Mouse (Mus musculus) neural tube, embryonic 14.5 days (tissue): ENCODE measurements around the gene Gucy1a1. TPM values are rescaled to one million over a fixed set of nuclear protein-coding genes. Genes with fewer than 3 reads are reported as not detected.

ENCODE experiments used
- ATAC-seq: fragments of 200-750 bp; cut with Nextera tagmentation; 2 replicates; pipeline ENCODE4 v1.8.0; 2017; ENCODE audit warnings: low read depth, mild to moderate bottlenecking, moderate TSS enrichment, moderate library complexity
- H3K27ac ChIP-seq: fragments of 300-500 bp; sonication (generic); 2 replicates; pipeline ENCODE4 v1.5.1; 2014; ENCODE audit warnings: low read depth, mild to moderate bottlenecking, control low read depth, low read length, moderate library complexity, mixed read lengths
- H3K27me3 ChIP-seq: fragments of 300-500 bp; sonication (generic); 2 replicates; pipeline ENCODE4 v1.6.1; 2014; ENCODE audit warnings: low read length; ENCODE audit not compliant: control insufficient read depth, insufficient read depth
- H3K36me3 ChIP-seq: fragments of 300-500 bp; sonication (generic); 2 replicates; pipeline ENCODE4 v1.6.1; 2014; ENCODE audit warnings: low read length, mixed read lengths; ENCODE audit not compliant: control insufficient read depth, insufficient read depth
- H3K4me1 ChIP-seq: fragments of 300-500 bp; sonication (generic); 2 replicates; pipeline ENCODE4 v1.6.1; 2014; ENCODE audit warnings: low read length; ENCODE audit not compliant: control insufficient read depth, insufficient read depth
- H3K4me2 ChIP-seq: fragments of 300-500 bp; sonication (generic); 2 replicates; pipeline ENCODE4 v1.6.1; 2014; ENCODE audit warnings: mild to moderate bottlenecking, low read depth, low read length, control low read depth
- H3K4me3 ChIP-seq: fragments of 300-500 bp; sonication (generic); 2 replicates; pipeline ENCODE4 v1.5.1; 2014; ENCODE audit warnings: low read depth, low read length, control low read depth, mixed read lengths
- H3K9ac ChIP-seq: fragments of 300-500 bp; sonication (generic); replicated peaks from 2 replicates; pipeline ENCODE4 v1.6.1; 2014; ENCODE audit warnings: low read depth, mild to moderate bottlenecking, control low read depth, low read length, mixed read lengths
- H3K9me3 ChIP-seq: fragments of 300-500 bp; sonication (generic); 2 replicates; pipeline ENCODE4 v1.6.1; 2016; ENCODE audit warnings: low read length; ENCODE audit not compliant: control insufficient read depth
- WGBS: fragments of 180-500 bp; shearing (Covaris S2); extraction: QIAGEN DNeasy Blood & Tissue Kit; methylation state at CpG from one replicate; pipeline ENCODE4 v1.1.7; 2014; 5-methylcytosine and 5-hydroxymethylcytosine counted together
- polyA plus RNA-seq: library from polyadenylated mRNA; unstranded; fragments of >200 nt; fragmentation: Nextera tagmentation; extraction: Ambion mirVana; gene quantifications from 2 replicates; pipeline ENCODE4 v1.2.1, GENCODE M21; 2014

The Gucy1a1 gene
- polyA plus RNA-seq, 1 experiment from 2014 or later = 17.5 TPM

GRCm38 (mm10) chr3:82145978-82146377 lies 389 bp upstream of the Gucy1a1 start:
- H3K27ac ChIP-seq = no peak overlapping the region
- no peak overlapping the region for H3K9ac ChIP-seq
- H3K4me2 ChIP-seq = peak overlapping the region; percentile 93; the same call in 1 of the 2 replicates
- H3K4me3 ChIP-seq = no peak overlapping the region
- 0 out of 2 replicates have a peak, but pooled peaks cover 3% of the 10 kb centered on the region for H3K27me3 ChIP-seq
- H3K9me3 ChIP-seq = no peaks in the 10 kb centered on the region
- ATAC-seq = no peak
- H3K36me3 ChIP-seq = no peaks in the 10 kb centered on the region
- H3K4me1 ChIP-seq = peaks cover 10% of the 10 kb centered on the region; the same call in 1 of the 2 replicates

GRCm38 (mm10) chr3:82144725-82145125 lies 864 bp downstream of the Gucy1a1 start:
- peak; percentile 61 for ATAC-seq
- H3K4me3 ChIP-seq = peak overlapping the region; percentile 40
- no peaks in the 10 kb centered on the region for H3K36me3 ChIP-seq
- H3K27ac ChIP-seq = no peak overlapping the region
- peak overlapping the region; percentile 93 for H3K4me2 ChIP-seq
- WGBS = 4% methylated on average over 14 of the region's 14 CpGs
- peak overlapping the region; percentile 53 for H3K9ac ChIP-seq
- H3K9me3 ChIP-seq = no peaks in the 10 kb centered on the region
- 0 out of 2 replicates have a peak, but pooled peaks cover 3% of the 10 kb centered on the region for H3K27me3 ChIP-seq
- H3K4me1 ChIP-seq = peaks cover 10% of the 10 kb centered on the region; the same call in 1 of the 2 replicates

- Histone ChIP-seq H3K4me2 (no peak overlapping the region), H3K36me3 (no peaks in the 10 kb centered on the region), H3K4me3 (no peak overlapping the region), H3K27me3 (0 out of 2 replicates have a peak, but pooled peaks cover 3% of the 10 kb centered on the region), H3K9me3 (no peaks in the 10 kb centered on the region), H3K4me1 (peaks cover 10% of the 10 kb centered on the region; the same call in 1 of the 2 replicates), H3K27ac (no peak overlapping the region), H3K9ac (no peak overlapping the region)
- no peak for ATAC-seq
- 70% methylated on average over 5 of the region's 5 CpGs for WGBS
These were observed 4.8 kb downstream of the Gucy1a1 start for GRCm38 (mm10) chr3:82140781-82141180.

GRCm38 (mm10) chr3:82138002-82138667 lies 7.5 kb downstream of the Gucy1a1 start:
- Histone ChIP-seq H3K9ac (no peak overlapping the region), H3K27ac (no peak overlapping the region), H3K4me2 (no peak overlapping the region), H3K27me3 (no peaks in the 10 kb centered on the region), H3K4me1 (no peaks in the 10 kb centered on the region), H3K4me3 (no peak overlapping the region), H3K36me3 (no peaks in the 10 kb centered on the region), H3K9me3 (no peaks in the 10 kb centered on the region)
- WGBS = 23% methylated on average over 13 of the region's 13 CpGs
- peak; percentile 41 for ATAC-seq

GRCm38 (mm10) chr3:82135483-82135882 lies 10.1 kb downstream of the Gucy1a1 start:
- H3K4me3 ChIP-seq = no peak overlapping the region
- no peaks in the 10 kb centered on the region for H3K27me3 ChIP-seq
- H3K4me1 ChIP-seq = no peaks in the 10 kb centered on the region
- H3K9me3 ChIP-seq = no peaks in the 10 kb centered on the region
- 73% methylated on average over 1 of the region's 1 CpGs for WGBS
- no peak for ATAC-seq
- no peak overlapping the region for H3K9ac ChIP-seq
- no peak overlapping the region for H3K4me2 ChIP-seq
- H3K36me3 ChIP-seq = no peaks in the 10 kb centered on the region
- H3K27ac ChIP-seq = no peak overlapping the region

GRCm38 (mm10) chr3:82129258-82129657 lies 16.3 kb downstream of the Gucy1a1 start:
- Histone ChIP-seq H3K4me3 (no peak overlapping the region), H3K27me3 (no peaks in the 10 kb centered on the region), H3K4me1 (no peaks in the 10 kb centered on the region), H3K36me3 (no peaks in the 10 kb centered on the region), H3K9ac (no peak overlapping the region), H3K9me3 (no peaks in the 10 kb centered on the region), H3K27ac (no peak overlapping the region), H3K4me2 (no peak overlapping the region)
- no peak for ATAC-seq
- WGBS = 63% methylated on average over 1 of the region's 1 CpGs

GRCm38 (mm10) chr3:82124567-82124966 lies 21.0 kb downstream of the Gucy1a1 start:
- Histone ChIP-seq H3K4me2 (no peak overlapping the region), H3K4me3 (no peak overlapping the region), H3K36me3 (no peaks in the 10 kb centered on the region), H3K9me3 (no peaks in the 10 kb centered on the region), H3K4me1 (no peaks in the 10 kb centered on the region), H3K27me3 (no peaks in the 10 kb centered on the region), H3K27ac (no peak overlapping the region), H3K9ac (no peak overlapping the region)
- 94% methylated on average over 1 of the region's 1 CpGs for WGBS
- no peak for ATAC-seq

GRCm38 (mm10) chr3:82118916-82119315 lies 26.7 kb downstream of the Gucy1a1 start:
- Histone ChIP-seq H3K4me3 (no peak overlapping the region), H3K4me2 (no peak overlapping the region), H3K27me3 (no peaks in the 10 kb centered on the region), H3K4me1 (no peaks in the 10 kb centered on the region), H3K9me3 (no peaks in the 10 kb centered on the region), H3K9ac (no peak overlapping the region), H3K36me3 (no peaks in the 10 kb centered on the region), H3K27ac (no peak overlapping the region)
- WGBS = 86% methylated on average over 1 of the region's 1 CpGs
- no peak for ATAC-seq

- WGBS = 60% methylated on average over 2 of the region's 2 CpGs
- no peak for ATAC-seq
- no peaks in the 10 kb centered on the region for H3K9me3 ChIP-seq
- H3K9ac ChIP-seq = no peak overlapping the region
- no peak overlapping the region for H3K4me2 ChIP-seq
- no peak overlapping the region for H3K27ac ChIP-seq
- no peak overlapping the region for H3K4me3 ChIP-seq
- H3K4me1 ChIP-seq = no peaks in the 10 kb centered on the region
- H3K36me3 ChIP-seq = no peaks in the 10 kb centered on the region
- H3K27me3 ChIP-seq = no peaks in the 10 kb centered on the region
These were observed 33.1 kb downstream of the Gucy1a1 start for GRCm38 (mm10) chr3:82112439-82112838.
